9 mouse cellular contexts compared by ENCODE assay signal in the genomic region with DNA sequence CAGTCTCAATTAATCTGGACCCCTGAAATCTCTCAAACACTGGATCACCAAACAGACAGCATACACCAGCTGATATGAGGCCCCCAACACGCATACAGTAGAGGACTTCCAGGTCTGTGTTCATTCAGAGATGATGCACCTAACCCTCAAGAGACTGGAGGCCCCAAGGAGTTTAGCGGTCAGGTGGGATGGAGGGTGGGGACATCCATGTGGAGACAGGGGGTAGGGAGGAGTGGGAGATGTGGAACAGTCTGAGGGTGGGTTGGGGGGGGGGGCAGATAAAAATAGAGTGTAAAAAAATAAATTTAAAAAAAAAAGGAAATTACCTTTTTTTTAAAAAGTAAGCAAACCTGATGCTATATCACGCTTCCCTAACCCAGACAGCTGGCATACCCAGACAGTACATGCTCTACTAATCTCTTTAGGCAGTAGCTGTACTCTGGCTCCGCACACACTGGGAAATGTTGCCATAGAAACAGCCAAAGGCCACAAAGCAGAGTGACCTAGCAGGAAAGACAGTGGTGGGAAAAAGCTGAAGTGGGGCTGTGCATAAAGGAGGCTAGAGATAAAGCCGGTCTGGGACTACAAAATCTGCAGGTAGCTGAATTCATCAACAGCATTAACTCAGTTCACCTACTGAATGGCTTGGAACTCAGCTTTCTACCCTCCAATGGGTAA. TPM values are rescaled to one million over a fixed set of nuclear protein-coding genes. Genes with fewer than 3 reads are reported as not detected.
DNase-seq lines count a peak whose midpoint lies in the region; ATAC-seq lines count a peak whose summit lies in the region.
"Had no signal": no experiment of that assay in that cellular context is flagged by ENCODE, and none has a peak within 500 bp of the region (broad histone marks: within the 10 kb centered on the region; RNA-seq: fewer than 3 reads in every experiment).

No protein-coding gene starts in this region.

- no peaks in the 10 kb centered on the region for H3K36me3 ChIP-seq in hindbrain, embryonic 14.5 days (replicated peaks; ENCODE audit: control insufficient read depth, insufficient read depth)
- H3K36me3 ChIP-seq in liver, embryonic 15.5 days (replicated peaks) = no peaks in the 10 kb centered on the region

- peak overlapping the region; percentile 67; the same call in 1 of the 2 replicates for H3K27ac ChIP-seq in brown adipose tissue, adult 24 weeks (replicated peaks; ENCODE audit: low read depth, low read length)
- peak overlapping the region; percentile 54; the same call in 1 of the 2 replicates for H3K27ac ChIP-seq in hindbrain, embryonic 14.5 days
- H3K27ac ChIP-seq in liver, embryonic 15.5 days (replicated peaks) = no peak overlapping the region

- WGBS in hindbrain, embryonic 14.5 days = 36% methylated on average over 5 of the region's 5 CpGs
- 30% methylated on average over 5 of the region's 5 CpGs for WGBS in liver, embryonic 15.5 days (ENCODE audit: insufficient replicate concordance)

- H3K4me3 ChIP-seq in brown adipose tissue, adult 24 weeks (ENCODE audit: insufficient read depth, low read depth, low read length) = no peak overlapping the region
- H3K4me3 ChIP-seq in hindbrain, embryonic 14.5 days (replicated peaks; ENCODE audit: low read length) = no peak overlapping the region
- no peak overlapping the region for H3K4me3 ChIP-seq in liver, embryonic 15.5 days (replicated peaks)

- H3K27me3 ChIP-seq in hindbrain, embryonic 14.5 days (ENCODE audit: control insufficient read depth, insufficient read depth, low read length) = peaks cover under 1% of the 10 kb centered on the region; the same call in 1 of the 2 replicates
- H3K27me3 ChIP-seq in liver, embryonic 15.5 days = peaks cover 22% of the 10 kb centered on the region

- peak; percentile 93 for ATAC-seq in hindbrain, embryonic 14.5 days (ENCODE audit: low FRiP score)
- peak; percentile 44; the same call in 1 of the 2 replicates for ATAC-seq in liver, embryonic 15.5 days (ENCODE audit: insufficient read depth)
- ATAC-seq in frontal cortex, adult (ENCODE audit: low TSS enrichment) = no peak

- H3K4me2 ChIP-seq in hindbrain, embryonic 14.5 days (replicated peaks) = no peak overlapping the region; the same call in 1 of the 2 replicates
- H3K4me2 ChIP-seq in liver, embryonic 15.5 days = no peak overlapping the region

- no peak overlapping the region for H3K9ac ChIP-seq in hindbrain, embryonic 14.5 days
- H3K9ac ChIP-seq in liver, embryonic 15.5 days = no peak overlapping the region

- H3K4me1 ChIP-seq in brown adipose tissue, adult 24 weeks (ENCODE audit: control insufficient read depth, insufficient read depth, insufficient read length, low read length) = peaks cover 19% of the 10 kb centered on the region
- H3K4me1 ChIP-seq in hindbrain, embryonic 14.5 days (replicated peaks; ENCODE audit: control insufficient read depth, insufficient read depth, low read length) = peaks cover 7% of the 10 kb centered on the region
- H3K4me1 ChIP-seq in liver, embryonic 15.5 days (replicated peaks) = peaks cover 3% of the 10 kb centered on the region; the same call in 1 of the 2 replicates

- no peaks in the 10 kb centered on the region for H3K9me3 ChIP-seq in hindbrain, embryonic 14.5 days (ENCODE audit: control insufficient read depth, low read length)
- H3K9me3 ChIP-seq in liver, embryonic 15.5 days (replicated peaks) = no peaks in the 10 kb centered on the region

- peak; percentile 32 for DNase-seq in MEL-GATA-1-ER (ENCODE audit: extremely low read depth, low read depth)
- DNase-seq in hindbrain, embryonic 14.5 days (ENCODE audit: low spot score) = peak; percentile 68
- no peak for DNase-seq in MN1 (ENCODE audit: low spot score)
- DNase-seq in spleen, adult 18-20 months = no peak
- no peak for DNase-seq in lung, postnatal 4 days

RNA-seq across cellular contexts. Expression of a gene that starts 7.4 kb away (rescaled TPM):
- polyA plus RNA-seq in brown adipose tissue, adult 24 weeks (2012; ENCODE audit: insufficient read depth, insufficient read length, missing spikeins) = 1.2 and 2.1 TPM in 2 replicates
- 20.3 and 20.6 TPM in 2 replicates for polyA plus RNA-seq in hindbrain, embryonic 14.5 days (2014; fragmentation: Nextera tagmentation; extraction: Ambion mirVana)
- 1.7 TPM in 2 replicates for polyA plus RNA-seq in liver, embryonic 15.5 days (2015; fragmentation: Nextera tagmentation; extraction: Ambion mirVana)

RNA-seq across cellular contexts. Expression of a gene that starts 27.2 kb away (rescaled TPM):
- not detected in 2 replicates for polyA plus RNA-seq in brown adipose tissue, adult 24 weeks (2012; ENCODE audit: insufficient read depth, insufficient read length, missing spikeins)
- 0.08 TPM in 1 of 2 replicates, not detected in the other for polyA plus RNA-seq in hindbrain, embryonic 14.5 days (2014; fragmentation: Nextera tagmentation; extraction: Ambion mirVana)
- polyA plus RNA-seq in liver, embryonic 15.5 days (2015; fragmentation: Nextera tagmentation; extraction: Ambion mirVana) = not detected in 2 replicates
- polyA plus RNA-seq: large intestine, adult 2 months had no signal

RNA-seq across cellular contexts. Expression of a gene that starts 41.6 kb away (rescaled TPM):
- polyA plus RNA-seq in brown adipose tissue, adult 24 weeks (2012; ENCODE audit: insufficient read depth, insufficient read length, missing spikeins) = 113 and 132 TPM in 2 replicates
- 50.8 and 53.1 TPM in 2 replicates for polyA plus RNA-seq in hindbrain, embryonic 14.5 days (2014; fragmentation: Nextera tagmentation; extraction: Ambion mirVana)
- polyA plus RNA-seq in liver, embryonic 15.5 days (2015; fragmentation: Nextera tagmentation; extraction: Ambion mirVana) = 28.0 and 33.6 TPM in 2 replicates

RNA-seq across cellular contexts. Expression of a gene that starts 49.0 kb away (rescaled TPM):
- not detected in 2 replicates for polyA plus RNA-seq in brown adipose tissue, adult 24 weeks (2012; ENCODE audit: insufficient read depth, insufficient read length, missing spikeins)
- polyA plus RNA-seq in hindbrain, embryonic 14.5 days (2014; fragmentation: Nextera tagmentation; extraction: Ambion mirVana) = not detected in 2 replicates
- not detected in 2 replicates for polyA plus RNA-seq in liver, embryonic 15.5 days (2015; fragmentation: Nextera tagmentation; extraction: Ambion mirVana)
- polyA plus RNA-seq: large intestine, adult 2 months had no signal

Comparison
In these comparisons a context has a peak if more than half of its experiments do, and no peak if none do; other contexts are left out.
1. DNase-seq: peak in MEL-GATA-1-ER (single experiment) and hindbrain, embryonic 14.5 days (single experiment); none in MN1 (single experiment), spleen, adult 18-20 months (0 of 2) and lung, postnatal 4 days (0 of 2).